Mouse (Mus musculus) embryo, embryonic 10 days (tissue): ENCODE data around the gene Gm5089.
A peak's percentile ranks its signal among the peaks of the same experiment; 100 is the strongest.
"Not testable (repeated sequence)": the region's sequence is repeated elsewhere in the genome, so short reads cannot be mapped to it uniquely, and the experiment has no call there.

Source experiments
- DNase-seq: peaks from one replicate; pipeline ENCODE4 v3.0.0-alpha.2; 2015; ENCODE audit warnings: low spot score

Gene Gm5089

DNA sequence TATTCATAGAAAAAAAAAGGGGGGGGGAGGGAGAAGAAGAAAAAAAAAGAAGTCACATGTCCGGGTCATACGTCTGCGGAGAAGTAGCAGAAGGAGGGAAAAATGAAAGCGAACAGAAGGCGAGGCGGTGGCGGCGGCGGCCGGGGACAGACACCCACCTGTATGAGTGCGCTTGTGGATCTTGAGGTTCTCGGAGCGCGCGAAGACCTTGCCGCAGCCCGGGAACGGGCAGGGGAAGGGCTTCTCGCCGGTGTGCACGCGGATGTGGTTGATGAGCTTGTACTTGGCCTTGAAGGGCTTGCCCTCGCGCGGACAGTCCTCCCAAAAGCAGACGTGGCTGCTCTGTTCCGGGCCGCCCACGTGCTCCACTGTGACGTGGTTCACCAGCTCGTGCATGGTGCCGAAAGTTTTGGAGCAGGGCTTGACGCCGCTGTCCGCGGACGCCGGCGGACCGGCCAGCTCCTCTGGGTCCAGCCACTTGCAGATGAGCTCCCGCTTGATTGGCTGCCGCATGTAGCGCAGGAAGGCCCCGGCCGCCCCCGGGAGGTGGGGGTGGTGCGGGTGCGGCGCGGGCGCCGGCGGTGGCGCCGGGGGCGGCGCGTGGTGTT lies 12.9 kb upstream of the Gm5089 start:
- DNase-seq = peak; percentile 62

- peak; percentile 52 for DNase-seq
Observed at GRCm38 (mm10) chr14:122463080-122463691, 12.3 kb upstream of the Gm5089 start.

GRCm38 (mm10) chr14:122462689-122463079 lies 11.8 kb upstream of the Gm5089 start:
- DNase-seq = peak; percentile 43

DNA sequence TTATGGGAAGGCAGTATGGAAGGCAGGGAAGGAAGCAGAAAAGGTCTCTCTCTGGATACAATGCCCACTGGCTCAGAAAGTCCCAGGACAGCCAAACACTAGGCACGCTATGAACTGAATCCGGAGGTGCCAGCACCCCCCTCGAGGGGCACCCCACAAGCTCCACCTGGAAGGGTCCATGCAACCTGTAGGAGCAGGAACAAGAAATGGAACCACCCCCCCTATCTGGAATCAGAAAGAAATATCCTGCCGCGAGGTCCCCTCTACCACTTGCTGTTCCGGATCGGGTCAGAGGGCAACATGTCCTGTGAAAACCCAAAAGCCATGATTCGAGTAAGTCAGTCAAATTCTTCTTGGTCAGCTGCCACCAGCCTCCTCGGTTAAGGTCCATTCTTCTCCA lies 11.1 kb upstream of the Gm5089 start:
- DNase-seq = peak; percentile 28

GRCm38 (mm10) chr14:122461500-122461899 lies 10.6 kb upstream of the Gm5089 start:
- DNase-seq = peak; percentile 49

DNA sequence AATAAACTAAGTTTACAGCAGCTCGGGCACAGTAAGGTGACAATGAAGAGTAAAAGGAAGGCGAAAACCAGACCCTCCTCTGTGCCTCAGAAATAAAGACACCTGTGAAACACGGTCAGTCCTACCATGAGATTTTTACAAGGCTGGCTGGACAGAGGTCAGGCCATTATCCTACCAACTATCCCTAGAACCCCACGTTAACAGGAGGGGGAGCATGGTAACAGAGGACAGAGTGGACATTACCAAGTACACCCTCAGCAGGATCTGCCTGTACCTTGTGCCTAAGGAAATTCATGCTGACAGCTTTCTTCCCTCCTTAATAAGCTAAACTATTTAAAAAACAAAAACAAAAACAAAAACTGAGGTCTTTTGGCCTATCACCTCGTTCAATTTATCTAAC lies 9.3 kb upstream of the Gm5089 start:
- DNase-seq = no peak

GRCm38 (mm10) chr14:122459776-122460175 lies 8.9 kb upstream of the Gm5089 start:
- no peak for DNase-seq

GRCm38 (mm10) chr14:122459332-122459731 lies 8.4 kb upstream of the Gm5089 start:
- not testable (repeated sequence) for DNase-seq

DNA sequence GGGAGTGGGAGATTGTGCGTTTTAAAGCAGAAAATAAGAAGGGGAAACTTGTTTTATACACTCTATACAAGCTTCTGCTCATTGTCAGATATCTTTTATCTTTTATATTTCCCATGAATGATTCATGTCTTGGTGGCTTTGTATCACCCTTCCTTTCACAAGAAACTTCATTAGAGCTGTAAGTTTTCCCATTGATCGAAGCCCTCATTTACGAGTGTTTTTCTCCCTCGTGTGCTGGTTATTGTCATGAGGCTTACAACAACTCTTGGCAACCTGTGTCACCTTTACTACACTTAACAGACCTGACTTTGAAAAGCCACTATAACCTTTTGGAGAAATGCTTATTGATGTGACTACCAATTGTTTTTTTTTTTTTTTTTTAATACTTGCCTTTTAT lies 4.6 kb upstream of the Gm5089 start:
- DNase-seq = no peak

DNA sequence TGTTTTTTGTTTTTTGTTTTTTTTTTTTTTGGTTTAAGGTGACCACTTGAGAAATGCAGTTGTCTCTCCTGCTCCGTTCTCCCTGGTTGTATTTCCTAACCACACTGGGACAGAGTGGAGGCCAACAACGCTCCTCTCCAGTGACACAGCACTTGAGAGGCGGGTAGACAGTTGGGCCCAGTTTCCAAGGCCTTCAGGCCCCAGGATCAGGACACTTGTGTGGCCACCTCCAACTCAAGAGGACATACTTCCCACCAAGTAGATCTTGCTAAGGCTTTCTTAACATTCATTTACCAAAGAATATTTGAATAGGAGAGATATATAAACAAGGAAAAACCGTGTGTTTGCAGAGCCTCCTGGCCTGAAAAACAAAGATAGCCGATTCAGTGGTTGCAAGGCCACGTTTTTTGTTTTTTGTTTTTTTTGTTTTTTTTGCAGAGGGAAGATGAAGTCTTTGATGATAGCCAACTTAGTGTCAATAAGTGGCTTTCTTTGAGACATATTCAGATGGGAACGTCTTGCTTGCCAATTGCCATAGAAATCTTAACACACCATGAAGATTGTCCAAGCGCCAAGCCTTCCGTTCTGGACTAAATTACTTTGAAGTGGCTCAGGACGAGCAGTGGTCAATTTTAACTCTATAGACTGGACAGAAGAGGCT lies 4.1 kb upstream of the Gm5089 start:
- DNase-seq = peak; percentile 56

DNA sequence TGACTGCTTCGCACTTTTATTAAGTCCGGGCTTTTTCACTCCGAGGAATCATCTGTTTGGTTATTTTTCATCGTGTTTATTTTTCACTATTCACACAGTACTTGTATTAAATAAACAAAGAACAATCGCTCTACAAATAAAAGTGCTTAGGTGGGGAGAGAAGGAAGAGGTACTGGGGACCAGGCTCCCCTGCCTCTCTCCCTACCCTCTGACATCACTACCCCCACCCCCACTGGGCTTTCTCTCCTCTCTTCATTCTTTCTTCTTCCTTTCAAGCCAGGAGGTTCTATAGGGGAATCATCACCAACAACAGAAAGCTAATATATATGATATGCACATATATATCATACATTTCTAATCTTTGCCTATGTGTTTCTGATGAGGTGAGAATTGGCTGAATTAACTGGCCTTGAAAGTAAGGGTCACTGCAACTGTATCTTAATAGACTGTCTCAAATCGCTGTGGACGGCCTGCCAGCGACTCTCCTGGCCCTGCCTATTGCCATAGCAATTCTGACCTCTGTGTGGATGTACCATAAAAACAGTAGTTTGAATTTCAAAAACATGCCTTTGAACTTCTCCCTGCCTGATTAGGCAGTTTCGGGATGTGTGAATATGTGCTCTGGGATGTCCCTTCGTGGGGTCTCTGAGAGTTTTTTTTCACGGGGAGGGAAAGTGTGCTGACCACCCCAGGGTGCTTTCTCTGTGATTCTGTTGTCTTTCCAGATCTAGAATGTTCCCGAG lies 3.3 kb upstream of the Gm5089 start:
- peak; percentile 66 for DNase-seq

DNA sequence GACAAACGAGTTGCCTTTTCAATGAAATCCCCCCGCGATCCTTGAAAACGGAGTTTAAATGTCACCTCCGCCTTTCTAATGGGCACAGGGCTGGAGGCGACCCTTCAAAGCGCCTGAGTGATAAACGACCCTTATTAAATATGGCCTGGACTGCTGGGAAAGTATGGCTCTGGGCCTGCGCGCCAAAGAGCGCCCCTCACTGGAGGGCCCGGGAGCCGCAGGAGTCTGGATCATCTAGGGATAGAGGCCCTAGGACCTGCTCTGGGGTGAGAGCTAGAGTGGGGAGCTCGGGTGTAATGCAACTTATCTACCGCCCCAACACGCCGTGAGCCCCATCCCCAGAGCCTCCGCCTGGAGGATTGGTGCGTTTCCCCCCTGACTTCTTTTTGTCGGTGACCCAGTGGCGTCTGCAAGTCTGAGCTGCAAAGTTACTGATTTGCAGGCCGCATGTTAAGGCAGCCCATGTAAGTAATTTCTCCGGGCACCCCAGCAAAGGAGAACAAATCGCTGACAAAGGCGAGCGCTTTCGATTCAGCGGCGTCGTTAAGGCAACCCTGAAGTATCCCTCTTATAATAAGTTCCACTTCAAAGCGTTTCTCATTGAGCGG lies 2.6 kb upstream of the Gm5089 start:
- DNase-seq = peak; percentile 85

GRCm38 (mm10) chr14:122452701-122453387 lies 1.9 kb upstream of the Gm5089 start:
- DNase-seq = peak; percentile 76

DNA sequence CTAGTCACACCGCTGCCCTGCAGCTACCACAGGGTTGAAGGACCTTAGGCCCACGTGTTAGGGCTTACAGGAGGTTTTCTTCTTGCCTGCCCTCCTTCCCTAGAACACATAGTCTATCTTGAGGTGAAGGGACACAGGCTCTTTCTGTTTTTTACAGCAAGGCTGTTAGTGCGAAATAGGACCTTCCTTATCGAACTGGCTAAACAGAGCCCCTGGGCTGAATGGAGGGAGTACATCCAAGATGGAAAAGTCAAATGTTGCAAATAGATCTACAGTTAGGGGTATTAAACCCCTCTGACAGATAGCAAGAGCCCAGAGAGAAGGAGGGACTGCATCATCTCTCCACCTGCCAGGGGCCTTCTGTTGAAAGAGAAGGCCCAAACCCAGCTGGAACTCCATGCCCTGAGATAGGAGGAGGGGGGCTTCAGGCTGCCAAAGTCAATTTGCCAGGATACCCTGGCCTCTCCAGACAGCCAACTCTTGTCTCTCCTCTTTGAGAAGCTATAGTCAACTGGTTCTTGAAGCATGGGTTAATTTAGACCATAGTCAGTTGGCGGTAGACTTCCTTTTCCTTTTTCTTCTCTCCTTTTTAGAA lies 733 bp upstream of the Gm5089 start:
- DNase-seq = no peak

DNA sequence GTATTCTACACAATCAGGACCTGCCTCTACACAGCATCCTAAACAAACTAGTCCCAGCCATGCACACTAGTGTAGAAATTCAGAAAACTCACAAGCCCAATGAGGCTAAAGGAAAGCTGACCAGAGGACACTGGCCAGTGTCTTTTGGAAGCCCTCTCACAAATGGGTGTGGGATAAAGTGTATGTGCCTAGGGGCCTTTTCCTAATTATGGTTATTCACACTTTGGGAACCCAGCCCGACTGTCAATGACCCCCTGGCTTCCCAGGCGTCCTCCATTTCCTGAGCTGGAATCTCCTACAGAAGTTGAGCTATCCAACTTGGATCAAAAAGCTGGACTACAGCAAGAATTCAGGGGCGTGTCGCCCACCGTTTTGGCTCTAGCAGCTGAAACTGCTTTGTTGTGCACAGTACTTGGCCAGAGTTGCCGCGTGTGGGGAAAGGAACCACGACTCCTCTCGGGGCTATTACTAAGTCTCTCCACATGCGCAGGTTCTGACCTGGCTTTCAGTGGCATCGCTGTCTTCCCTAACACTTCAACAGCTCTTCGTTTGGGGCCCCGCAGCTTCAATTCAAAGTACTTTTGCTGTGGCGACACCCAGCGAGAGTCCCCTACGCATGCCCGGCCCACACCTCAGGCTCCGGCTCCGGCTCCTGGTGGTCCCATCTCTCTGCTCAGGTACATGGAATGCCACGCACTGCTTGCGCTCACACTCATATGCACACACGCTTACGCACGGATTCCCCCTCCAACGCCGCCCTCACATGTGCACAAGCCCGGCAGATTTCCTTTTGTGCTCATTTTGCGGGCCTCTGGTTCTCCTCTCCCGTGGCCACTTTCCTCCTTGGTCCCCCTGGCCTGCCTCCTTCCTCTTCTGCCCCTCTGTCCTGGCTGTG lies 1.1 kb downstream of the Gm5089 start:
- peak; percentile 43 for DNase-seq

GRCm38 (mm10) chr14:122436850-122437249 lies 14.1 kb downstream of the Gm5089 start:
- DNase-seq = no peak

- no peak for DNase-seq
Observed at GRCm38 (mm10) chr14:122434039-122434438, 16.9 kb downstream of the Gm5089 start.

- DNase-seq = no peak
Observed at GRCm38 (mm10) chr14:122432558-122432957, 18.4 kb downstream of the Gm5089 start.

DNA sequence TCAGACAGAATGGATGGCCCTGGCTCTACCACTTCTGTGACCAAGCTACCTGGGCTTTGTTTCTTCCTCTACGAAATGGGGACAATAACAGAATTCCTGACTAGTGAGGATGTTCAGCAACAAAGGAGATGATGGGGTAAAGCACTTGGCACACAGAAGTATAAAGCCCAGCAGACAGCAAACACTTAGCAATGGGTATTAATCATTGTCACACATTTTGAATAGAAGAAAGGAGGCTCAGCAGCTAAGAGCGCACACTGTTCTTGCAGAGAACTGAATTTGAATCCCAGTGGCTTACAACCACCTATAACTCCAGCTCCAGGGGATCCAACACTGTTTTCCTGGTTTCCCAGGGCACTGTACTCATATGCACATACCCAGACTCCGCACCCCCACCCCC lies 23.3 kb downstream of the Gm5089 start:
- DNase-seq = no peak

GRCm38 (mm10) chr14:122427204-122427560 lies 23.7 kb downstream of the Gm5089 start:
- no peak for DNase-seq
